Mouse (Mus musculus) cerebellum, postnatal 25 days (tissue): ENCODE data around the gene Ccdc189.
"Not testable (repeated sequence)": the region's sequence is repeated elsewhere in the genome, so short reads cannot be mapped to it uniquely, and the experiment has no call there.

ENCODE experiments used
- DNase-seq, 2 experiments: peaks; one replicate each; pipeline ENCODE4 v3.0.0; 2021; ENCODE audit warnings: mixed read lengths in 2 of 2

Gene Ccdc189

DNA sequence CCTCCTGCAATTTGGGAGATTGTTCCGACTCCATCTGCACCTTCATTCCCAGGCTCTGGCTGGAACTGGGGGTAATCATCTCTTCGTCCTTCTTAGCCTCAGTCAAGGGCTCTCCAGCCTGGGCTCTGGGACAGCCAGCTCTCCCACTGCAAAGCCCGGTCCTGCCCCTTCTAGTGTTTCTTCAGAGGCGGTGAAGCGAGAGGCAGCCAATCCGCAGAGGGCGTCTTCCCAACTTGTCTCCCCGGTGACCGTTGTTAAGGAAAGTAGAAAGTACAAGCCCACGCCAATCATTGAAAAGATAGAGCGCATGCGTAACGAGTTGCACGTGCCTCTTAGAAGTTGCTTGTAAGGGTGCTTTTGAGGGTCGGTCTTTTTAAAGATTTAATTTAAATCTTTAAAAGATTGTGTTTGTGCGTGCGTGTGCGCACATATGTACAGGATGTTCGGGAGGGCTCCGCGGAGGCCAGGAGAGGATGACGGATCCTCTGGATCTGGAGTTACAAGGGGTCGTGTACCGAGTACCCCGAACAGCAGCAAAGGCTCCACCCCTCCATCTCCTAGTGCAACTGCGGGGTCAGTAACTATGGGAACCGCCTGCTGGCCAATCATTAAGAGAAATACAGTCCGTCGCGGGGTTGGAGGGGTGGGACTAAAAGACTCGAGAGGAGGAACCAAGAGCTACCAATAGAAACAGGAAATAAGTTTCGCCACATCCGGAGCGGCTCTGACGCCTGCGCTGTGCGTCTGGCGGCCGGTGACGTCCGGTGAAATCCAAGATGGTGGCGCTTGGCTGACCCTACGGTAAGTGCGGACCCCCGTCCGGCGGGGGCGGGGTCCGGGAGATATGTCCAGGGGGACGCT, at the start of gene Ccdc189, which contains the start of gene Rnf40:
Gene Ccdc189, minus strand, starts transcription at position 585 of the 861 bp plus-strand sequence.
Gene Rnf40, plus strand, starts transcription at position 757 of the 861 bp plus-strand sequence.
- peak; percentile 89 to 91 for DNase-seq

DNA sequence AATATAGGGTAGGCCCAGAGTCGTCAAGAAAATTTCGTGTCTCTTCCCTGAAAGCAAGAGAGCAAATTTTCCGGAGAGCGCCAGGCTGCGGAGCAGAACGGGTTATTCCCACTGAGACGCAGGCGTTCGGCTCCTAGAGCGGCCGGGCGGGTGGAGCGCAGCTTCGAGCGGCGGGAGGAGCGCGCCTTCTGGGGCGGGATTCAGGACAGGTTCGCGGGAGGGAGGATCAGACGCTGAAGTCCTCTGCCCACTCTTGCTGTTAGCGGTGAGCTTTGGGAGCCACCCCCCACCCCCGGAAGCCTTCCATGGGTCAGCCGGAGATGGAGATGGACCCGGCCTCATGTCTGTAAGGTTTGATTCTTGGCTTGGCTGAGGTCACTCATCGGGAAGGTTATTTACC, 48.6 kb upstream of the Ccdc189 start:
- peak; percentile 86 to 92 for DNase-seq

DNA sequence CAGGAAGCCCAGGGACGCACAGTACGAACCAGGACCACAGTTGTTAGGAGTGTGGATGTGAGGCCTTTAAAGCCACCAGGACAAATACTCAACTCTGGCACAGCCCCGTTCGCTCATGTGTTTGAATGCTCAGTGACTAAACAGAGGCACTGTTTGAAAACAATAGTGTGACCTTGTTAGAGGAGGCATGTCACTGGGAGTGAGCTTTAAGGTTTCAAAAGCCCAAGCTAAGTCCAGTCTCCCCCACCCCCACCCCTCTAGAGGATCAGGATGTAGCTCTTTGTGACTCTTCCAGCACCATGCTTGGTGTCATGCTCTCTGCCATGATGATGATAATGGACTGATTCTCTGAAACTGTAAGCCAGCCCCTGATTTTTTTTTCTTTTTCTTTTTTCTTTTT, 43.0 kb upstream of the Ccdc189 start:
- no peak for DNase-seq

DNA sequence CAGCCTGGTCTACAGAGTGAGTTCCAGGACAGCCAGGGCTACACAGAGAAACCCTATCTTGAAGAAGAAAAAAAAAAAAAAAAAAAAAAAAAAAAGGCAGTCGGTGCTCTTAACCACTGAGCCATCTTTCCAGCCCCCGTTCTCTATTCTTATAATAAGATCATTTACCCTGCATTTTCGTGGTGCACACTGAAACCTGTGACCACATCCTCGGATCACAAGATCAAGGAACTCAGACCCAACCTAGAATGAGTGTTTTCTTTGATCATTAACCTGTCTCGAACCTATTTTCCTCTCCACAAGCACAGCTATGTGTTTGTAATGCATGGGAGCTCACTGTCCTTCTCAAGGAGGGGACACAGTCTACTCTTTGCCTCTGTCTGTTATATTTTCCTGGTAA, 40.3 kb upstream of the Ccdc189 start:
- no peak for DNase-seq

DNA sequence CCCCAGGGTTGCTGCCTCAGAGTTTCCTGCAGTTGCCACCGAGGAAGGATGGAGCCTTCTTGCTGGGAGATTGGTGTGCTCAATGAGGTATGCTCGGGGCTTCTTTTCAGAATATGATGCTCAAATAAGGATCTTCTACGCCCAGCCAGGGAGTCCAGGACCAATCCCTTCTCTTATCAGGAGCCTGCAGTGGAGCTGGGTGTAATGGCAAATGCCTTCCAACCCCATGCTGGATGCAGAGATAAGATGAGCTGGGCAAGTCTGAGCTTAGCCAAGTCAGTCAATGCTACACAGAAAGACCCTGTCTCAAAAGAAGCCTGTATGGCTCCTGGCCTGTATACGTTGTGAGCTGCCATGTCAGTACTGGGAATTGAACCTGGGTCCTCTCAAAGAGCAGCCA, 38.1 kb upstream of the Ccdc189 start:
- no peak for DNase-seq

DNA sequence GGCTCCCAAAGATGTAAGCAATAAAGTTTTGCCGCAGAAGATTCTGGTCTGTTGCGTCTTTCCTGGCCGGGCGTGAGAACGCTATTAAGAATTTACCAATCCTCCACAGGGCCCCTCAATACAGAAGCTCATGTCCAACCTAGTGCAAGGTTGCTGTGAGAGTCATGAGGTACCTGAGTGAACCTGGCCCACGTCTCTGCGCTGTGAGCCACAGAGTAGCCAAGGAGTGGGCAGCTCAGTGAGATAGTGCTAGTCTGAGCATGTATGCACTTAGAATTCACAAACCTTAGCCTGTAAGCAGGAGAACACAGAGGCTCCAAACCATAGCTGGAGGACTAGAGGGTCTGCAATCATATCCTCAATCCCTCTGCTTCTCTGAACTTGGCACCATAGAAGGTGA, 37.6 kb upstream of the Ccdc189 start:
- no peak for DNase-seq

DNA sequence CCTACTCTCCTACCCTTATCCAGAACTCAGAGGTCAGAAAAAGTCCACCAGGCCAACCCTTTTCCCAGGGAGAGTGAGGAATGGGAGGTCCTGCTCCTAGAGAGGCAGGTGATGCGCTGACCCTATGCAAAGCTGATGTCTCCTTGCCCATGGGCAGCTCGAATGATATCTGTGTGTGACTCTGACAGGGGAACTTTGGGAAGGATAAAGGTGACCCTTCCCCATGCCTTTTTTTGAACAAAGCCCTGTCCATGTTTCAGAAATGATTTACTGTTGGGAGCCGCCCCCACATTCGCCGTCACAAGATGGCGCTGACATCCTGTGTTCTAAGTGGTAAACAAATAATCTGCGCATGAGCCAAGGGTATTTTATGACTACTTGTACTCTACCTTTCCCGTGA, 30.0 kb upstream of the Ccdc189 start:
- DNase-seq, result not testable (repeated sequence)

DNA sequence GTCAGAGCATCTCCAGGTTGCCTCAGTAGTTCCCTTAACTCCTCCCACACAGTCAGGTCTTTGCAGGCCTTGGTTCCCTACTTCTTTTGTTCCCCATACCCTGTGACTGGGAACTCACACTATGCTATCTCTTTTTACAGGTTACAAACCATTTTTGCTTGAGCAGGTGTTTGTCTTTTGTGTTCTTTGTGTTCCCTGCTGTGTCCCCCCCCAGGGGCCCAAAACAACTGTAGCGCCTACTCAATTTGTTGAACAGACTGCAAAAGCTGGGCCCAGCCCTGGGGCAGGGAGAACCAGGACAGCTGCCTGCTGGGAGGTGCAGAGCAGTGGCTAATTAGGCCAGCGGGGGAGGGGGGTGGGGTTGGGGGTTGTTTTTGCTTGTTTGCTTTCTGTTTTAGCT, 29.6 kb upstream of the Ccdc189 start:
- DNase-seq, result no peak

DNA sequence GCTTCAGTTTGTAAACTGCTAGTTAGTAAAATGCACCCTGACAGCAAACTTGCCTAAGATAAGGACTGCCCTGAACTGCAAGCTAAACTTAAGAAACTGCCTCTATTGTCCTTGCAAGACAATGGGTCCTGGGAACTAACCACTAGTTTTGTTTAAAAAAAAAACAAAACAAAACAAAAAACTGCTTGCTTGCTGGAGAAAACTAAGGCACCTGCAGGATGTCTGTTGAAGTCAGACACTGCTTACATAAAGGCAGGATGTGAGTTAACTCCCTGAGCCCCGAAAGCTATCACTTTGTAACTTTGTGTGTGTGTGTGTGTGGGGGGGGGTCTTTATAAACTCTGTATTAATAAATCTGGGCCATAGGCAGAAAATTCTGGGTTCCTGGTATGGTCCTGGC, 28.5 kb upstream of the Ccdc189 start:
- no peak for DNase-seq

DNA sequence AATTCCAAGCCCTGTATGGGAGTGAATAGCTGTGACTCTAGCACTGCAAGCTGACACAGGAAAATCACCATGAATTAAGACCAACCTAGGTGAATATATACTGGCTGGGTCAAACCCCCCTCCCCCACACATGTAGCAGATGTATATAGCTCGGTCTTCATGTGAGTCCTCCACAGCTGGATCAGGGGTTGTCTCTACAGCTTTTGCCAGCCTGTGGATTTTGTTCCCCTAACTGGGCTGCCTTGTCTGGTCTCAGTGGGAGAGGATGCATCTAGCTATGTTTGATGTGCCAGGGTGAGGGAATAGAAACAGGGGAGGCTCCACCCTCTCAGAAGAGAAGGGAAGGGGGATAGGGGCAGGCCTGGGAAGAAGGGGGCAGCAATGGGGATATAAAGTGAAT, 27.9 kb upstream of the Ccdc189 start:
- no peak for DNase-seq

DNA sequence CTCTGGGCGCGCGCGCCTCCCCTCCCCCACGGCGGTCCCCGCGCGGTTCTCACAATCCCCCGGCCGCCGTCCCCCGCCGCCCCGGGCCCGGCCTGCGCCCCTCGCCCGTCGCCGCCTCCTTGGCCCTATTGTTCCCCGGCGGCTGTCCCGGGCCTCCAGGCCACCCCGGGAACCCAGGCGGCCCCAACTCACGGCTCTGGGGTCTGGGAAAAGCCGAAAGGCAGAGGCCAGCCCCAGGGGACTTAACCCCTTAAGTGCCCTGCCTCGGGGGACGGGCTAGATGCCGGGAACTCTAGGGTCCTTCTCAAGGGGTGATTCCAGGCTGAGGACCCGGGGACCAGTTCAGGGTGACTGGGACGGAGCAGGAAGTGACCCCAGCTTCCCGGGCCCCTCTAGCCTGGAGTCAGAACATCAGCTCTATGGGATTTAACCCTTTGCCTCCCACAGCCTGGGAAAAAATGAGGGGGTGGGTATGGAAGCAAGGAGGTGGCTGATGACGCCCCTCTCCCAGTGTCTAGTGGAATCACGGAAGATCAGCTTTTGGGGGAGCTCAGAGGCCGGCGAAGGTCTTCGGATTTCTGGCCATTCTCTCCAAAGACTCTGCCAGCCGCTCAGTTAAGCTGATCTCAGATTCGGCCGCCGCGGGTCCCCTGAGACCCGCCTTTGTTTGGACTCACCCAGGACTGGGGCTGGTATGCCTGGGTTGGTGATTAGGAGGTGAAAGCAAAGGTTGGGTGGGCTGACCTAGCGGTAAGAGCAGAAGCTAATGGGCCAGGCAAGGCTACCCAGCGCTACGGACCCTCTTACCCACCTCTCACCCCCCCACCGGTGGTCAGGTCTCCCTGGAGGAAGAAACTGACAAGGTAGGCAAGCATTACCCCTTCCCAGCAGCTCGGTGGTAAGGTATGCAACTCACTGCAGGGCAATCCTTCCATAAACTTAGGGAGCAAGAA, 26.8 kb upstream of the Ccdc189 start, which contains the start of gene Zfp629:
Gene Zfp629, minus strand, starts transcription at position 907 of the 953 bp plus-strand sequence.
- peak; percentile 81 to 83 for DNase-seq

DNA sequence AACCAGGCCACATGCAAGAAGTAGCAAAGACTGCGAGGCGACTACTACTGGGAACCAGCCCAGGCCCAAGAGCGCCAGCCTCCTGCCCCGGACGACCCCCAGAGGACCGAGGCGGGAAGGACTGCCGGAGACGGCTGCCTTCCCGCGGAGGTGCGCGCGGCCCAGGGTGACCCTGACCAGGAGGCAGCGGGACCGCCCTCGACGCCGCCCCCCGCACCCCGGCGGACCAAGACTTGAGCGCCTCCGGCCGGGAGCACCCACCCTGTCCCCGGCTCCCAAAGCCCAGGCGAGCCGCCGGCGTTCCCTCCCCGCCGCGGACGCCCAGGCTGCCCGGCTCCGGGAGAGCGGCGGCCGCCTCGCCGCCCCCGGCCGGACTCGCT, 26.1 kb upstream of the Ccdc189 start:
- peak; percentile 37 to 56 for DNase-seq

DNA sequence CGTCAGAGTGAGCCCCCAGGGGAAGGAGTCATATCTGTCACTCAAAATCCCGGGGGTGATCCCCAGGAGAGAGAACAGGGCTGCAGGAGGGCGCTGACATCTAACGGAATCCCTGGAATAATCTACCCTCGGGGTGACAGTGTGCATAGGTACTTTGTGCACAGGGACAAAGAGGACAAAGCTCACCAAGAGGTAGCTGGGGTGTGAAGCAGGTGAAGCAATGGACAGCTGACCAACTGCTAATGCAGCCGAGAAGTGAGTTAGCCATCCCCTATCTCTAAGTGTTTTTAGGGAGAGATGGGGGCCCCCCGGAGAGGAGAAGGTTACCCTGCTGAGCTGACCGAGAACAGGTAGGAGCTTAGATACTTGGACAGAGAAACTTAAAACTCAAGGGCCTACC, 25.7 kb upstream of the Ccdc189 start:
- DNase-seq, result no peak

DNA sequence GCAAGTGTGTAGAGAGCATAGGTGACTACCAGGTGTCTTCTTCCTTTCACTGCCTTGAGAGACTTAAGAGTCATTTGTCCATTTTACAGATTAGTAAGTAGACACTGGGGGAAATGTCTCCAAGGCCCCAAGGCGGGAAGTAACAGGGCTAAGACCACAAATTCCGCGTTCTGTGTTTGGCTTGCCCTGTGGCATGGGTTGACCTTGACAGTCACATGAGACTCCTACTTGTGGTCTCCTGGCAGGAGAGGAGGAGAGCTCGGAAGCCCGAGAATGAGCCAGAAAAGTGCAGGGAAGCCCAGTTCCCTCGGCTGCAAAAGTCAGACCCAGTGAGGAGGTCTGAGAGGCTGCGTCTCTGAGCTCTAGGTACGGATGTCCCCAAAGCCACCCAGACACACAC, 25.1 kb upstream of the Ccdc189 start:
- DNase-seq, result peak in 1 of 2 experiments; percentile 5

DNA sequence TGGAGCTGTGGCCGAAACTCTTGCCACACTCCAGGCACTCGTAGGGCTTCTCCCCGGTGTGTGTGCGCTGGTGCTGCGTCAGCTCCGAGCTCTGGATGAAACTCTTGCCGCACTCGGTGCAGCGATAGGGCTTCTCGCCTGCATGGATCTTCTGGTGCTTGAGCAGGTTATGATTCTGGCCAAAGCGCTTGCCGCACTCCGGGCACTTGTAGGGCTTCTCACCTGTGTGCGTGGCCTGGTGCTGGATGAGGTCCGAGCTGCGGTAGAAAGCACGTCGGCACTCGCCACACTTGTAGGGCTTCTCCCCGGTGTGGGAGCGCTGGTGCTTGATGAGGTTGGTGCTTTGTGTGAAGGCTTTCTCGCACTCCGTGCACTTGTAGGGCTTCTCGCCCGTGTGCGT, 23.2 kb upstream of the Ccdc189 start:
- peak in 1 of 2 experiments; percentile 11 for DNase-seq

DNA sequence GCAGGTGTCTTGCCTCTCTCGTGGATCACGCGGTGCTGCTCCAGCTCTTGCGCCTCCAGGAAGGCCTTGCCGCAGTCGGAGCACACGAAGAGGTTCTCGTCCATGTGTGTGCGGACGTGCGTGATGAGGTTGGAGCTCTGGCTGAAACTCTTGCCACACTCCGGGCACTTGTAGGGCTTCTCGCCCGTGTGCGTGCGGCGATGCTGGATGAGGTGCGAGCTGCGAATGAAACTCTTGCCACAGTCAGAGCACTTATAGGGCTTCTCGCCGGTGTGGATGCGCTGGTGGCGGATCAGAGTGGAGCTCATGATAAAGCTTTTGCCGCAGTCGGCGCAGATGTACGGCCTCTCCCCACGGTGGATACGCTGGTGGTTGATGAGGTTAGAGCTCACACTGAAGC, 22.6 kb upstream of the Ccdc189 start:
- peak in 1 of 2 experiments; percentile 1 for DNase-seq

DNA sequence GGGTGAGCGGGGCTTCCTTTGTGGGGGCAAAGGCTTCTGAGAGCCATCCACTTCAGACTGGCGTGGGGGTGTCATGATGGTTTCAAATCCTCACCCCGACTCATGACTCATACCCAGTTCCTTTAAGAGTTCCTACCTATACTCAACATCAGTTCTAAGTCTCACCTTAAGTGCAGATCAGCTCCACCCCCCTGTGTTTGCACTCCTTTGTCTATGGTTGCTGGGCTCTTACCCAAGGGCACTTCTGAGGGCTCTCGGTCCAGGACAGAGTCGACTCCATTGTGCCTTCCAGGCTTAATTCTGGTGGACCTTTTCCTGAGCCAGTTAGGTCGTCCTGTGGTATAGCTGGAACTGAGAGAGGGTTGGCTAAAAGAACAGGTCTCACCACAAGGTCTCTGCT, 18.8 kb upstream of the Ccdc189 start:
- no peak for DNase-seq

DNA sequence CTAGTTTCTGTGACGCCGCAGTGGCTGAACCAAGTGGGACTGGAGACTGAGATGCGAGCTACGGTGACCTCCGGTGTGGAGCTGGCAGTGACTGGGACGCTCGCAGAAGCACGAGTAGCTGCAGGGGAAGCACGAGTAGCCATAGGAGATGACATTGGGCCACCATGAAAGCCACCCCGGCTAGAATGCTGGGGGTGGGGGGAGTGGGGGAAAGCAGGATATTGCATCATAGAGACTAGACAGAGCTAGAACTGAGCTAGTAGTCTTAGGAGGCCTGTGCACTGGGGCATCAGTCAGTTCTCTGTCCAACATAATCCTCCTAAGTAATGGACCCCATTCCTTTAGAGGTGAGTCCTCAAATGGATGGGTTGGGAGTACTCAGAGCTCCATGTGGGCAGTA, 15.9 kb upstream of the Ccdc189 start:
- no peak for DNase-seq

DNA sequence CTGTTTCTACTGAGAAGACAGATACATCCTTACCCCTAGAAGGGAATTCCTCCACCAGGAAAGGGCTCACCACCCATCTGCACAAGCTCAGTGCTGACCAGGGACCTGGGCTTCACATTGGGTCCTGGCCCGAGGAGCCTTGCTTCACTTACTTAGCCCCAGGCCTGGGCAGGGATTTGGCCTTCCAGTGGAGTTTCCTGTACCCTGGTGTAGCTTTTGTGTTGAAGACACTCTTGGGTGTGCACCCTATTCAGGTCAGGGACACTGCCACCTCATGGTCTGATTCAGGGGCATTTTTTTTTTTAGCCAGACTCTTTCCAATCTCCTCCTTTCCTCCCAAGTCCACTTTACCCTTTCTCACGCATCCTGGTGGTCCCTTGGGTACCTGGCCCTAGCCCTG, 14.5 kb upstream of the Ccdc189 start:
- DNase-seq, result no peak

DNA sequence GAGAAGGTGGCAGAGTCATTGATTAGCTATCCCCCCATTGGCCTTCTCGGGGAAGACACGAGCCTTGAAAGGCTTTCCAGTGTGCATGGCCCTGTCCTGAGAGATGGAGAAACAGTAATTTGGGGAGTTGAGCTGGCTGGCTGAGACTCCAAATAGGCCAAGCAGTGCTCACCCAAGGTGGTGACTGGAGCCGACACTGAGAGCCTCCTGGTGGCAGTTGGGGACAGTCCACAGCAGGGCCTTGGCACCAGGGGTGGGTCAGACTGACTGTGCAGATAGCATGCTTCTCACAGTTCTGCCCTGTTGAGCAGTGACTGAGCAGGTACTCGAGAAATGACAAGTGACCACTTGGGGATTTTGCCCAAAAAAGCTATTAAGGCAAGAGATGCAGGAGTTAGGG, 13.3 kb upstream of the Ccdc189 start:
- DNase-seq, result no peak

DNA sequence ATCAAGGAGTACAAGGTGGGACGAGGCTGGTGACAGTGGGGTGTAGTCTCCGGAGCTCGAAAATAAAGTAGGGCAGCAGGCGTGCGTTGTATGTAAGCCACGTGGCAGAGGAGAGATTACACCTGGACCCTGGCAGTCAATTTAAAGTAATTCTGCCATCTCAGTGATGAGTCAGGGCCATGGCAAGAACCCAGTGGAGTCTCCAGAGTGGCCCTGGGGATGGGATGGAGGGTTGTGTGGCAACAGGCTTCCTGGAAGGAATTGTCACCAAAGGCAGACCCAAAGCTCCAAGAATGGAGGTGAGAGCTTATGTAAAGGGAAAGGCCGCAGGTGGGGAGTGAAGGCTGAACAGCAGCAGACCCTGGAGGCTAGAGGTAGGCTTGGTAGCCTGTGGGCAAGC, 12.2 kb upstream of the Ccdc189 start:
- no peak for DNase-seq

DNA sequence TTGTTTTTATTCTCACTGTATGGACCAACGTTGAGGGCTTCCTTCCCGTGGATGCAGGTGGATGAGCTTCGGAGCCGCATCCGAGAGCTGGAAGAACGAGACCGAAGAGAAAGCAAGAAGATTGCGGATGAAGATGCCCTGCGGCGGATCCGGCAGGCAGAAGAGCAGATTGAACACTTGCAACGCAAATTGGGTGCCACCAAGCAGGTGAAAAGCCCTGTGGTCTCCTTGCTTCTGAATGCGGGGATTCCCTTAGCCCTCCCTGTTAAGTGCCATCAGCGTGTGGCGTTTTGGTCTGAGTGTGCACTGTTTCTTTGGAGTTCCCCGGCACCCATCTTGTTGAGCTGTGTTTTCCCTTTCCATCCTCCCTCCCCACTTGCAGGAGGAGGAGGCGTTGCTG, 8.4 kb upstream of the Ccdc189 start:
- no peak for DNase-seq

DNA sequence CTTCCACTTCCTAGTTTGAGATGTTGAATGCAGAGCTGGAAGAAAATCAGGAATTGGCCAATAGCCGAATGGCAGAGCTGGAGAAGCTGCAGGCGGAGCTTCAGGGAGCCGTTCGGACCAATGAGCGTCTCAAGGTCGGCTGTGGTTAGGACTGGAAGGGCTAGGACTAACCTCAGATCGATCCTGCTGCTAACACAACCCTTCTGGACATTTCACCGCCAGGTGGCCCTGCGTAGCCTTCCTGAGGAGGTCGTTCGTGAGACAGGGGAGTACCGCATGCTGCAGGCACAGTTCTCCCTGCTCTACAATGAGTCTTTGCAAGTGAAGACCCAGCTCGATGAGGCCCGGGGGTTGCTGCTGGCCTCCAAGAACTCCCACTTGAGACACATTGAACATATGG, 4.2 kb upstream of the Ccdc189 start:
- DNase-seq, result no peak

DNA sequence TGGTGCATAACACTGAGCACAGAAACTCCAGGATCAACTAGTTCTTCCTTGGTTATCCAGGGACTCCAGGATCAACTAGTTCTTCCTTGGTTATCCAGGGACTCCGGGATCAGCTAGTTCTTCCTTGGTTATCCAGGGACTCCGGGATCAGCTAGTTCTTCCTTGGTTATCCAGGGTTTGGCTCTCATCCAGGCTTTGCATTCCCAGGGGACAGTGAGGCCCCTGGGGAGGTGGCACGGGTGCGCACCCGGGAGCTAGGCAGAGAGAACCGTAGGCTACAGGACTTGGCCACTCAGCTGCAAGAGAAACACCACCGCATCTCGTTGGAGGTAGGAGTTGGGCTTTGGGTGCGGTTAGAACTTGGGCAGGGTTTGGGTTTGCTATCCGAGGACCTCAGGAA, 2.7 kb upstream of the Ccdc189 start:
- DNase-seq, result no peak
